Mouse (Mus musculus) neural tube, embryonic 14.5 days (tissue): ENCODE data around the gene Ing1. TPM values are rescaled to one million over a fixed set of nuclear protein-coding genes. Genes with fewer than 3 reads are reported as not detected.
"Not testable (repeated sequence)": the region's sequence is repeated elsewhere in the genome, so short reads cannot be mapped to it uniquely, and the experiment has no call there.

Source experiments
- ATAC-seq: fragments of 200-750 bp; cut with Nextera tagmentation; 2 replicates; pipeline ENCODE4 v1.8.0; 2017; ENCODE audit warnings: low read depth, mild to moderate bottlenecking, moderate TSS enrichment, moderate library complexity
- H3K27ac ChIP-seq: fragments of 300-500 bp; sonication (generic); 2 replicates; pipeline ENCODE4 v1.5.1; 2014; ENCODE audit warnings: low read depth, mild to moderate bottlenecking, control low read depth, low read length, moderate library complexity, mixed read lengths
- H3K27me3 ChIP-seq: fragments of 300-500 bp; sonication (generic); 2 replicates; pipeline ENCODE4 v1.6.1; 2014; ENCODE audit warnings: low read length; ENCODE audit not compliant: control insufficient read depth, insufficient read depth
- H3K36me3 ChIP-seq: fragments of 300-500 bp; sonication (generic); 2 replicates; pipeline ENCODE4 v1.6.1; 2014; ENCODE audit warnings: low read length, mixed read lengths; ENCODE audit not compliant: control insufficient read depth, insufficient read depth
- H3K4me1 ChIP-seq: fragments of 300-500 bp; sonication (generic); 2 replicates; pipeline ENCODE4 v1.6.1; 2014; ENCODE audit warnings: low read length; ENCODE audit not compliant: control insufficient read depth, insufficient read depth
- H3K4me2 ChIP-seq: fragments of 300-500 bp; sonication (generic); 2 replicates; pipeline ENCODE4 v1.6.1; 2014; ENCODE audit warnings: mild to moderate bottlenecking, low read depth, low read length, control low read depth
- H3K4me3 ChIP-seq: fragments of 300-500 bp; sonication (generic); 2 replicates; pipeline ENCODE4 v1.5.1; 2014; ENCODE audit warnings: low read depth, low read length, control low read depth, mixed read lengths
- H3K9ac ChIP-seq: fragments of 300-500 bp; sonication (generic); replicated peaks from 2 replicates; pipeline ENCODE4 v1.6.1; 2014; ENCODE audit warnings: low read depth, mild to moderate bottlenecking, control low read depth, low read length, mixed read lengths
- H3K9me3 ChIP-seq: fragments of 300-500 bp; sonication (generic); 2 replicates; pipeline ENCODE4 v1.6.1; 2016; ENCODE audit warnings: low read length; ENCODE audit not compliant: control insufficient read depth
- WGBS: fragments of 180-500 bp; shearing (Covaris S2); extraction: QIAGEN DNeasy Blood & Tissue Kit; methylation state at CpG from one replicate; pipeline ENCODE4 v1.1.7; 2014; 5-methylcytosine and 5-hydroxymethylcytosine counted together
- polyA plus RNA-seq: library from polyadenylated mRNA; unstranded; fragments of >200 nt; fragmentation: Nextera tagmentation; extraction: Ambion mirVana; gene quantifications from 2 replicates; pipeline ENCODE4 v1.2.1, GENCODE M21; 2014

The Ing1 gene
- polyA plus RNA-seq, 1 experiment from 2014 or later: 38.1 TPM

DNA sequence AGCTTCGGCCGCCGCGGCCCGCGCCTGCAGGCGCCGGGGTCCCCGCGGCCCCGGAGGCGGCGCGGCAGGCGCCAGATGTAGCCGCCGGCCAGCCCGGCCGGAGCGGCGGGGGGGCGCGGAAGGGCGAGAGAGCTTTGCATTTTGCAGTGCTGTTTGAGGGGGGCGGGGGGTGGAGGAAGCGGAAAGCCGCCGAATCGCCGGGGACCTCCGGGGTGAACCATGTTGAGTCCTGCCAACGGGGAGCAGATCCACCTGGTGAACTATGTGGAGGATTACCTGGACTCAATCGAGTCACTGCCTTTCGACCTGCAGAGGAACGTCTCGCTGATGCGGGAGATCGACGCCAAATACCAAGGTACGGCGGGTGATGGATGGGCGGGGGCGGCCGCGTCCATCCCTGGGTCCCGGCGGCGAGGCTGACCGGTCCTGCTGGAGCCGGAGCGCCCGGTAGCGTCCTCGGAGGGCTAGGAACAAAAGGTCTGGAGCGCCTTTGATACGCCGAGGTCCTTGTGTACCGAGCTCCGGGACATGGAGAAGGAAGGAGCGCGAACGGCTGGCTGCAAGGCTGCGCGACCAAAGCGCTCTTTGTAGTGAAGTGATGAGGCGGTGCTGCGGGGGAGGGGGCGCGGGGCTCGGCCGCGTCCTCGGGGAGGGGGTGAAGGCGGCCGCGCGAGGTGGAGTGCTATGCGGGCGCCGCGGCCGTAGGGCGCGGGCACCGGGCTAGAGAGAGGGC lies 1.5 kb downstream of the Ing1 start:
- Histone ChIP-seq H3K36me3 (peaks cover 6% of the 10 kb centered on the region), H3K4me2 (peak overlapping the region; percentile 49)
- WGBS: under 1% methylated on average over 83 of the region's 85 CpGs

DNA sequence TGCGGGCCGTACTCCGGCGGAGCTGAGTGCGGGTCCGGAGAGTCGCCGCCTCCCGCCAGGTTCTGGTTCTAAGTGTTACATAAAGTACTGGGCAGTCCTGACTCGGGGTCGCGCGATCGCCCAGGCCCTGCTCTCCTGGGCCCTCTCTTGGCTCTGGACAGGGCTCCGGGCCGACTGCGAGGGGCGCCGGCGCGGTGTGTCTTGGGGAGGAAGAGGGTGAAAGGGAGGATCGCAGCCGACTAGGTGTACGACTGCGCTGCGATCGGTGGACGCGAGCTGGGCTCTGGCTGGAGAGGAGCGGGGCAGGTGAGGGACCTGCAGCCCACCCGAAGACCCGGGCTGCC lies 2.0 kb downstream of the Ing1 start:
- Histone ChIP-seq H3K27ac (peak overlapping the region; percentile 100), H3K9me3 (no peaks in the 10 kb centered on the region), H3K27me3 (no peaks in the 10 kb centered on the region; the same call in 1 of the 2 replicates), H3K4me1 (peaks cover 6% of the 10 kb centered on the region), H3K4me3 (peak overlapping the region; percentile 72), H3K36me3 (peaks cover 9% of the 10 kb centered on the region), H3K4me2 (peak overlapping the region; percentile 49), H3K9ac (peak overlapping the region; percentile 87)
- under 1% methylated on average over 32 of the region's 32 CpGs for WGBS
- no peak for ATAC-seq

More for the DNA sequence above, 1.5 kb downstream of the Ing1 start:
- Histone ChIP-seq H3K4me1 (peaks cover 6% of the 10 kb centered on the region), H3K4me3 (peak overlapping the region; percentile 72), H3K9me3 (no peaks in the 10 kb centered on the region), H3K27ac (peak overlapping the region; percentile 100), H3K9ac (peak overlapping the region; percentile 87), H3K27me3 (no peaks in the 10 kb centered on the region; the same call in 1 of the 2 replicates)
- ATAC-seq: no peak

DNA sequence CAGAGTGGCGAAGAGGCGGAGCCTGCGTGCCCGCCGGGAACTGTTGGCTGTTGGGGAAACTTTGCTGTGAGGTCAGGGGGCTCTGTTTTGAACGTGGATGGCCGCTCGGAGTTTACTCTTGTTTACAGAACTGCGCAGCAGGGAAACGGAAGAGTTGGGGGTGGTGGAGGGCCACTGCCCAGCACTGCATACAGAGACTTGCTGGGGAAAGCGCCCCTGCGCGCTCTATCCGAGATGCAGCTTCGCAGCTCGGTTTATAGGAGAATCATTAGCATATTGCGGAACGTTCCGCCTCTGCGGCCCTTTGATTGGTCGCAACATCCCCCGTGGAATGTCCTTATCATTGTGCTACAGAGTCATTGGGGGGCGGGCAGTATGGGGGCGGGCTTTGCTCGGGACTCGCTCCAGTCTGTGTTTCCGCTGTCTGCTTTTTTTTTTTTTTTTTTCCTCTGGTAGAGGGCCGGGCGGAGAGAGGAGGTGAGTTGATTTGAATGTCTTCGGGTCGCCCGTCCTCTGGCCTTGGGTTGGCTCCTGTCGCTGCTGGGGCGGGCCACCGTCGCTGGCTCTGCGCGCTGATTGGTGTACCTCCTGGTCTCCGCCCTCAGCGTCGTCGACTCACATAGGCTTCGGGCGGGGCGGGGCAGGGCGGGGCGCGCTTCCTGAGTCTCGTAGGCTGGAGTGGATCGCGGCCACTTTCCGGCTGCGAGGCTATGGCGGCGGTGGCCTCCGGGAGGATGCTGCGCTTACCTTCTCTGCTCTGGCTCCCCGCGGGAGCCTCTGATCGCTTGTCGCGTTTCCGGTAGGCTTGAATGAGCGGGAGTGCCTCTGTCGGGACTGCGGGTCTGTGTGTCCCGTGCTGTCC lies 2.6 kb downstream of the Ing1 start:
- Histone ChIP-seq H3K4me2 (peak overlapping the region; percentile 62), H3K27ac (peak overlapping the region; percentile 100), H3K27me3 (no peaks in the 10 kb centered on the region; the same call in 1 of the 2 replicates), H3K9ac (peak overlapping the region; percentile 87), H3K9me3 (no peaks in the 10 kb centered on the region), H3K36me3 (peaks cover 9% of the 10 kb centered on the region), H3K4me3 (peak overlapping the region; percentile 72), H3K4me1 (peaks cover 6% of the 10 kb centered on the region)
- under 1% methylated on average over 67 of the region's 67 CpGs for WGBS
- ATAC-seq: peak; percentile 80

GRCm38 (mm10) chr8:11559511-11559910 lies 4.1 kb downstream of the Ing1 start:
- H3K36me3 ChIP-seq: peaks cover 19% of the 10 kb centered on the region
- WGBS: 84% methylated on average over 3 of the region's 3 CpGs
- H3K27ac ChIP-seq: no peak overlapping the region
- no peak overlapping the region for H3K4me3 ChIP-seq
- peaks cover 1% of the 10 kb centered on the region; the same call in 1 of the 2 replicates for H3K4me1 ChIP-seq
- no peak overlapping the region for H3K9ac ChIP-seq
- H3K9me3 ChIP-seq: no peaks in the 10 kb centered on the region
- ATAC-seq: no peak
- no peak overlapping the region for H3K4me2 ChIP-seq
- no peaks in the 10 kb centered on the region; the same call in 1 of the 2 replicates for H3K27me3 ChIP-seq

DNA sequence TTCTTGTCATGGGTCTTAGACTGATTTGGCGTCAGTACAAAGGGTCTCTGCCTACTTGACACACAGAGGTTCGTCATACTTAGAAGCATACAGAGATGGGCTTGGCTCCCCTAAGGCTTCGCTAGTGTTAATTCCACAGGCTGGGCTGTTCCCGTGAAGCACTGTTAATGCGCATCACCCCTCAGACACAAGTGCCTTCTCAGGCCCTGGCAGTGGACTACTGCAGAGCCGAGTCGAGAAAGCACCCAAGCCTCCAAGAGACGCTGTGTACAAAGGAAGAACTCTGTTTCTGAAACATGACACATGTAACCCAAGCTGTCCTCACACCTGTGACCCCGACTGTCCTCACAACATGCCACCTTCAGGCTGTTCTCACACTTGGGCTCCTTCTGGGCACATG lies 4.8 kb downstream of the Ing1 start:
- H3K4me1 ChIP-seq: no peaks in the 10 kb centered on the region; the same call in 1 of the 2 replicates
- H3K9ac ChIP-seq: no peak overlapping the region
- no peaks in the 10 kb centered on the region; the same call in 1 of the 2 replicates for H3K27me3 ChIP-seq
- H3K4me3 ChIP-seq: no peak overlapping the region
- peaks cover 19% of the 10 kb centered on the region for H3K36me3 ChIP-seq
- H3K9me3 ChIP-seq: no peaks in the 10 kb centered on the region
- no peak for ATAC-seq
- 87% methylated on average over 9 of the region's 9 CpGs for WGBS
- H3K27ac ChIP-seq: no peak overlapping the region
- no peak overlapping the region for H3K4me2 ChIP-seq

GRCm38 (mm10) chr8:11564236-11564635 lies 8.9 kb downstream of the Ing1 start:
- Histone ChIP-seq H3K4me2 (no peak overlapping the region), H3K27ac (no peak overlapping the region), H3K9ac (no peak overlapping the region), H3K4me3 (no peak overlapping the region), H3K27me3 (no peaks in the 10 kb centered on the region), H3K4me1 (no peaks in the 10 kb centered on the region; the same call in 1 of the 2 replicates), H3K36me3 (peaks cover 19% of the 10 kb centered on the region), H3K9me3 (no peaks in the 10 kb centered on the region)
- 84% methylated on average over 5 of the region's 5 CpGs for WGBS
- no peak for ATAC-seq

- H3K4me2 ChIP-seq: no peak overlapping the region
- H3K9me3 ChIP-seq: no peaks in the 10 kb centered on the region
- no peak overlapping the region for H3K27ac ChIP-seq
- 94% methylated on average over 7 of the region's 7 CpGs for WGBS
- no peak for ATAC-seq
- H3K27me3 ChIP-seq: no peaks in the 10 kb centered on the region
- H3K9ac ChIP-seq: no peak overlapping the region
- peaks cover 19% of the 10 kb centered on the region for H3K36me3 ChIP-seq
- H3K4me1 ChIP-seq: no peaks in the 10 kb centered on the region
- H3K4me3 ChIP-seq: no peak overlapping the region
Observed at GRCm38 (mm10) chr8:11564721-11565120, 9.3 kb downstream of the Ing1 start.

DNA sequence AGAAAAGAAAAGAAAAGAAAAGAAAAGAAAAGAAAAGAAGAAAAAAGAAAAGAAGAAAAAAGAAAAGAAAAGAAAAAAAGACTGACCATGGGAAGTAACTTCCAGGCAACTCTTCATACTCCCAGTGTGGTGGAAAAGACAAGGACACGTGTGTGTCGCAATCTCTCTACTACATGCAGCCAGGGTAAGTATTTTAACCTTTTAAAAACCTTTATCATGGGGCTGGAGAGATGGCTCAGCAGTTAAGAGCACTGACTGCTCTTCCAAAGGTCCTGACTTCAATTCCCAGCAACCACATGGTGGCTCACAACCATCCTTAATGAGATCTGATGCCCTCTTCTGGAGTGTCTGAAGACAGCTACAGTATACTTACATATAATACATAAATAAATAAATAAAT lies 12.8 kb downstream of the Ing1 start:
- not testable (repeated sequence) for ATAC-seq, H3K9ac ChIP-seq, H3K4me3 ChIP-seq, H3K27ac ChIP-seq, H3K27me3 ChIP-seq, H3K9me3 ChIP-seq, H3K36me3 ChIP-seq, H3K4me1 ChIP-seq, H3K4me2 ChIP-seq
- 95% methylated on average over 2 of the region's 2 CpGs for WGBS
